Mouse (Mus musculus) mouse trophoblast stem cell (cell line): ENCODE results near the gene Ssh2.
"Not testable (repeated sequence)": the region's sequence is repeated elsewhere in the genome, so short reads cannot be mapped to it uniquely, and the experiment has no call there.

Experiments
- in situ Hi-C, 2 experiments: fragments of 300-500 bp; cut with MseI, MboI; formaldehyde crosslinking; loops; 2 replicates in 1 of 2; 3 replicates in 1 of 2; pipeline ENCODE4 v1.15.1; 2025

Ssh2 gene

DNA sequence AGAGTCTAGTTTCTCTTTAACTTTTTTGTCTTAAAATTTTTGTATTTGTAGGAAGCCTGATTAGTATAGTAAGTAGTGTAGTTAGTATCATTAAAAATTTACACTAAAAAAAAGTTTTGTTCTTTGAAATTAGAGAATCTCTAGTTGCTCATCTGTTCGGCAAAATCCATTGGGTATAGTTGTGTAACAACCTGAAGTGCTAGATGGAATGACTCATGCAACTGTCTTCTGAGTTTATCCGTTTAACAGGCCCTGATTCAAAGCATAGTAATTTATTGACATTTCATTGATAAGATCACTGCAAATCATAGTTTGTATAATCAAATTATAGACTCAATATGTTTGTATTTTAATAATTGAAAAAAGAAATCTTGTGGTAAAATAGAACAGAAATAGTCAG is 14.7 kb downstream of the Ssh2 start:
- in situ Hi-C loops, result no loop called here

DNA sequence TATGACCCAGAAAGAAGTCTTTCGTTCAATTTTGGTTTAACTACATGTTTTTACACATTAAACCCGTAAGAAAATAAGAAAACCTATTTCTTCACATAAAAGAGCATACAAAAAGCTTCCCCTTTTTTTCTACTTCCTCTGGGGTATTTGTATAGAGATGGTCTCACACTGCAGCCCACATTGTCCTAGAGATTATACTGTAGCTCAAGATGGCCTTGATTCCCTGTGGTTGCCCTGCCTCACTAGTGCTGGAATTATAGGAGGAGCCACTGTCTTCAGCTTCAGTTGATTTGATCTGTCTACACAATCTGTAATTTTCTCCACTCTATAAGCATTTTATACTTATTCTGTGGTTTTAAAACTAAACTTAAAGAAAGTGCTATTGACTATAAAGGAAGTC is 15.4 kb downstream of the Ssh2 start:
- in situ Hi-C loops, result no loop called here

DNA sequence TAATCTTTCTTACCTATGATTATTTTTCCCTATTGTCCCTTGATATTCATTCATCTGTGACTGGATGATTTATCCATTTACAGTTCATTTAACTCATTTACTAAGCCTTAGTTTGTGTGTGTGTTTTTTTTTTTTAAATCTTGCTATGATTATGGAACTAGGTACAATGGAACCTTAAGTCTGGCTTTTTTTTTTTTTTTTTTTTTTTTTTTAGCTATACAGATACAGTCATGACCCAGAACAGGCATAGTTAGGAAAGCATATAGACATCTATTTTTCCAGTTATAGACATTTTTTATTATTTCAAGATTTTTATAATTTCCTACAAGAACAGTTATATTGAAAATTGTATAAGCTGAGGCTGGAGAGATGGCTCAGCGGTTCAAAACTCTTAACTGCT is 19.2 kb downstream of the Ssh2 start:
- in situ Hi-C loops, result no loop called here

DNA sequence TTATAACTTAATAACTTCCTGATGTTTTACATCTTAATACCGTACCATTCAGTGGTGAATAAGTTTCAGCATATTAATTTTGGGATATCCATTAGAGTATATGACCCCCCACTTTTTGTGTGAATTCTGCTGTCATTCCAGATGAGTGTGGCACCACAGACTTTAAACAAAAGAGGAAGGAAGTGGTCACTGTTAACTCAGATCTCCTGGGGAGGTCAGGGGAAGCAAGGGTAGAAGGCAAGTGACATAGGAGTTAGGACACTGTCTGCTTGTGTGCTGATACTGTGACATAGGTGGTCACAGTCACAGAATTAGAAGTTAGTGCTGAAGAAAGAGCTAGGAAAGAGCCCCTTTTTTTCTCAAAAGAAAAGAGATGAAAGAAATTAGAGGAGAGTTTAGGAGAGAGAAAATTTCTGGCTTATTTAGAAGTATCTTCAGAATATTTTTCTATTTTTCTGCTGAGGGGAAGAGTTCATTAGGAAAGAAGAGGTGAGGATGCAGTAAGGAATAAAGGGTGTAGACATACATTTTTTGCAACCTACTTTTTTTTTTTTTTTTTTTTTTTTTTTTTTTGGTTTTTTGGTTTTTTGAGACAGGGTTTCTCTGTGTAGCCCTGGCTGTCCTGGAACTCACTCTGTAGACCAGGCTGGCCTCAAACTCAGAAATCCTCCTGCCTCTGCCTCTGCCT is 23.7 kb downstream of the Ssh2 start:
- in situ Hi-C loops, result no loop called here

DNA sequence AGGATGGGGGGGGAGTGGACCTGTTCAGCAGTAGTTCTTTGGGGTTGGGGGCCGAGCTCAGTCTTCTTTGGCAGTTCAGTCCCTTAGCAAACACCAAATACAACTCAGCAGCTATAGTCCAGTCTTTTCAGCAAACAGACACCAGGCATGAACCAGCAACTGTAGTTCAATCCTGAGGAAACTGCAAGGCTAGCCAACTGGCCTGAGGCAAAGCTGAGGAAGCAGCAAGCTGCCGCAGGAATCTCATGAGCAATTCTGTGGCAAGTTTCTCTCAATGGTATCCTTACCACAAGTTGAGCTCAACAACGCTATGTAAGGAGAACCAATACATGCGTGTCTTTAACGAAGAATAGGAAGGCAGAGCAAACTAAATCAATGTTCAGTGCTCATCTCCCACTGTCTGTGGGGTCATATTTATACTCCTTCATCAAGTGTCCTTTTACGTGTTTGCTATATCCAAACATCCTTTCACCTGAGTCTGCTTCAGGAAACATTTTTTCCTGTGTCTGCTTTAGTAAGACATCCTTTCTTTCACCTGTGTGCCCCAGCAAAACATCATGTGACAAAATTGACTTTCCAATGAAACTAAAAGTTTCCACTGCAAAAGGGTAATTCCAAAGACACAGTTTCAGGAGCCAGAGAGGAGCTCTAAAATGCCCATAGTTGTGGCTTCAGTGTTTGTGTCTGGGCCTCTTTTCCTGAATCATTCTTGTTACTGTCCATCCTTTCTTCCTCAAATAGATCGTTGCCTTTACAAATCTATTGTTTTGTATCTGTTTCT is 24.6 kb downstream of the Ssh2 start:
- in situ Hi-C loops, result no loop called here

DNA sequence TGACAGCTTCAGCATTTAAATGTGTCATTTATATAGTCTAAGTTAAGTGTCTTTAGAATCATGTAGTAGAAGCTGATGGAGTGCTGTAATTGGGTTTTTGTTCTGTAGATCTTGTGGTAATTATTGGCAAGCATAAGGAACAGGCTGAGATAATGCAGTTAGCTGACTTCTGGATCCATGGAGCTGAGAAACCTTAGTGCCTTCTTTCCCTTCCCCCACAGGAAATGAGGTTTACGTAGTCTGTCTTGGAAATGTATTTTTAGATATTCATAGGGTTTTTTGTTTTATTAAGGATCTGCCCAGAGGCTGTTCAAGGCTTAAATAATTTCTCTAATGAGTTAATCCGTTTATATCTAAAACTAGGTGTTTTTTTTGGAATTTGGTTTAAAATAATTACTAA is 26.8 kb downstream of the Ssh2 start:
- in situ Hi-C loops, result no loop called here

DNA sequence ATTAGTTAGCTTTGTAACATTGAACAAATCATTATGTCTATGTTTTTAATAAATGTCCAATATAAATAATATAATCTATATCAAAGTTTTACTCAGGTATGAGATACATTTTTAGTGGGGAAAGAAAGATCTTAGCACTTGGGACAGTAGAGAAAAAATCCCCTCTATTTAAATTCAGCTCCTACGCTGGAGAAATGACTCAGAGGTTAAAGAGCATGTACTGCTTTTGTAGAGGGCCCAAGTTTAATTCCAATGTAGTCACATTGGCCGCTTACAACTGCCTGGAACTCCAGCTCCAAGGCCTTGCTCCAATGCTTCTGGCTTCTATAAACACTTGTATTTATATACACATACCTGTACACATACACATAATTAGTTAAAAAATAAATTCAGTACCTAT is 36.7 kb downstream of the Ssh2 start:
- in situ Hi-C loops, result no loop called here

DNA sequence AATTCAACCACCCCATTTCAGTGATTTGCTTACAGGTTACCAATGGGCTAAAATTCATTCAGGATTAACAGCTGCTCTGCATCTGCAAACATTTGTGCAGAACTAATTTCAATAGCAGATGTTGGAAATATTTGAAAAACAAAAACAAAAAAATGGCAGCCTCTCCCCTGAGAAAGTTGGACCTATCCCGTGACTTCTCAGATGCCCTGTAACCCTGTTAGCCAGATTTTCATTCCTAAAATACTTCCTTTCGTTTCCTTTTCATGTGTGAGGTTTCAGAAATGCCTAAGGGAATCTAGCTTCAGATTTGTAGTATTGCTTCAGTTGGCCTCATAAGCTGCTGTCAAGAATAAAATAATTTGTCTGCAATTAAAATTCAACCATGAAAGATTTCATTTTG is 43.4 kb downstream of the Ssh2 start:
- in situ Hi-C loops, result no loop called here

DNA sequence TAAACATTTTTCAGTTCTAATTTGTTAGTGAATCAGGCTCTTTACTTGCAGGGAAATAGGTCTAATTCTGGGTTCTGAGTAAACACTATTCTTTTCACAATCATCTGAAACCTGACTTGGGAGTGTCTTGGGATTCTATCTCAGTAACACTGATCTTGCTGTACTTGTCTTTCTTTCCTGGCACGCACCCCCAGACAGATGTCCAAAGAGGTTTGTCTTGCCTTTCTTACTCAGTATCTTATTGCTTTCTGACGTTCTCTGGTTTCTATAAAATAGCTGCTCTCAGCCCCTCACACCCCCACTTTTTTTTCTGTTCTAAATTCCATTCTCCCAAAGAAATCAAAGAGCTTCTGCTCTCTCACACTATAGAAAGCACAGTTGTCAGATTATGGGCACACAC is 51.3 kb downstream of the Ssh2 start:
- in situ Hi-C loops, result no loop called here

DNA sequence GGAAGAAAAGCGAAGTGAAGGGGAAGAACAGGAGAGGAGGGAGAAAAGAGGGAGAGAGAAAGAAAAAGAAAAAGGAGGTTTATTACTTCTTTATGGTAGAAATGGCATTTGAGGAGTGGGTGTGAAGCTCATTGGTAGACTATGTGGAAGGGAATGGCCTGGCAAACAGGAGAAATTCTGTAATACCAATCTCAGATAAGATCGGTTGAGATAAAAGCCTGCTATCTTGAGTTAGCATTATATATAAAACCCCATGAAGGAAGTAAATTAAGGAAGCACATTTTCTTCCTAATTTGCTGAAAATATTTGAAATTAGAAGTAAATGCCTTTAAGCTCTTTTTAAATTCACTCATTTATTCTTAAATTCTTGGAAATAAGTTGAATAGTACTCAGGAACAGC is 59.9 kb downstream of the Ssh2 start:
- in situ Hi-C loops, result no loop called here

DNA sequence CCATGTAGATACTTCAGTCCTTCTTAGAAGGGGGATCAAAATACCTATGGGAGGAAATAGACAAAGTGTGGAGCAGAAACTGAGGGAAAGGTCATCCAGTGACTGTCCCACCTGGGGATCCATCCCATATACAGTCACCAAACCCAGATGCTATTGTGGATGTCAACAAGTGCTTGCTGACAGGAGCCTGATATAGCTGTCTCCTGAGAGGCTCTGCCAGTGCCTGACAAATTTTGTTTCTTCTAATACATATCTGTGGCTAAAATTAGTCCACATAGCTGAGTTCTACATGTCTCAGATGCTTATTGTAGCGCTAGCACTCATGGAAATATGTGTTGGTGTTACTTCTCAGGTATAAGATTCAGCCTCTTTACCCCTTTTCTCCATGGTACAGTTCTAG is 62.5 kb downstream of the Ssh2 start:
- in situ Hi-C loops, result not testable (repeated sequence)

DNA sequence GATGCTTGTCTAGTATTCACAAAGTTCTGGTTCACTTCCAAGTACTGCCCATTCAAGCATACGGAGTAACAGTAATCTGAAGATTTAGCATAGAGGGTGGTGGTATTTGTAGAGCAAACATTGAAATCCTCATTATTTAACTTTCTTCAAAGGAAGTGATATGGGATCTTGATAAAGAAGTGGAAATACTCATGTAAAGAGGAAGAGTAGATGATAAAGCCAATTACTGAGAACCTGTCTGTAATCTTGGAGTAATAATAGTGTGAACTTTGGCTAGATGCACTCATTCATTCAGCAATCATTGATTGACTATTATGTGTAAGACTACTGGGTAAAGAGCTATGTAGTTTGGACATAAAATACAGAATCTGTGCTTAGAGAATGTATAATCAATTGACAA is 64.1 kb downstream of the Ssh2 start:
- in situ Hi-C loops, result no loop called here

DNA sequence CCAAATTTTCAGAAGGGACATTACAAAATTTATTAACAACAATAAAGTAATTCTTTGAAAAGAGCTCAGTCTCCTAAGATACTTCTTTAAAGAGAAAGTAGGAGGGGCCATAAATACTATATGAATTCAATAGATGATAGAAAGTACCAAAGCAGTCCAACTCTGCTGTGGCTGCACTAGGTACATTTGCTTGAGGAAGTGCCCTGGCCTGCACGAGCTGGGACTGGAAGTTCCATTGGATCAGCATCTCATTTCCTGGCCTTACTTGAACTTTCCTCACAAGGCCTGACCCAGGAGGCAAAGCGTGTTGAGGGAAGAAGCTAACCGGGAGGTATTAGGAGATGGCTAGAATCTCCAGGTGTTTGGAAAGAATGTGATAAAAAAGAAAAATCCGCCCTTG is 75.4 kb downstream of the Ssh2 start:
- in situ Hi-C loops, result no loop called here

DNA sequence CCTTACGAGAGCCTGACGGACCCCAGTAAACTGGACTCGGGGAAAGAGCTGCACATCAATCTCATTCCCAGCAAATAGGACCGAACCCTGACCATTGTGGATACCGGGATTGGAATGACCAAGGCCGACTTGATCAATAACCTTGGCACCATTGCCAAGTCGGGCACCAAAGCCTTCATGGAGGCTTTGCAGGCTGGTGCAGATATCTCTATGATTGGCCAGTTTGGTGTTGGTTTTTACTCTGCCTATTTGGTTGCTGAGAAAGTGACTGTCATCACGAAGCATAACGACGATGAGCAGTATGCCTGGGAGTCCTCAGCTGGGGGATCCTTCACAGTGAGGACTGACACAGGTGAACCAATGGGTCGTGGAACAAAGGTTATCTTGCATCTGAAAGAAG is 77.6 kb downstream of the Ssh2 start:
- in situ Hi-C loops, result not testable (repeated sequence)

DNA sequence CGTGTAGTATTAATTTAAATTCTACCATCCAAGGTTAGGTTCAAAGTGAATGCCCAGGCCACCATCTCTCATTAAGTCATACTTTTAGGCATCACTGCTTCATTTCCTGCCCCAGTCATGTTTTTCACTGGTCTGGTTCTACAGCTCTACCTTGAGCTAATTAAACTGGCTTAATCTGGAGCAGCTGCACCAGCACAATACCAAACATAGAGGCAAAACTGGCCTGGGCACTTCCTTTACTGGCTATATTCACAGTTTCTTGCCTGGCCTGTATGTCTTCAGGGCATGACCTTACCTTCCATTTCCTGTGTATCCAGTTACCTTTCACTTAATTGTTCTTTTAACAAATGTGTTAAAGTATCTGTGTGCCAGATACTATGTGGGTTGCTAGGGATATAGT is 81.2 kb downstream of the Ssh2 start:
- in situ Hi-C loops, result no loop called here

DNA sequence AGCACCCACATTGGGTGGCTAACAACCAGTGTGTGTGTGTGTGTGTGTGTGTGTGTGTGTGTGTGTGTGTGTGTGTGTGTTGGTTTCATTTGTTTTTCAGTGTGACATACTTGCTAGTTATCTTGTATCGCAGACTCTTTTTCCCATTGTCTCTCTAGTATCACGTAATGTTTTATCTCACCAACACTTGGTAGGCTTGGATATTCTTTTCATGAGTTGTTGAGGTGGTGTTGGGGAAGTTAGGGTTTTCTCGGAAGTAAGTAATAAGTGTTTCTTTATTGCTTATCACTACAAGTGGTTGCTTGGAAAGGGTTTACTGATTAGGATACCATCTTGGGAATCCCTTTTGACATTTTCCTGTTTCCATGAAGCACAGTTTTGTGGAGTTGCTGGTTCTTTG is 91.1 kb downstream of the Ssh2 start:
- in situ Hi-C loops, result loop anchor here in 1 of 2 experiments (5.0 kb wide), 1 partner anchor 205 kb away; no protein-coding TSS in a partner anchor

DNA sequence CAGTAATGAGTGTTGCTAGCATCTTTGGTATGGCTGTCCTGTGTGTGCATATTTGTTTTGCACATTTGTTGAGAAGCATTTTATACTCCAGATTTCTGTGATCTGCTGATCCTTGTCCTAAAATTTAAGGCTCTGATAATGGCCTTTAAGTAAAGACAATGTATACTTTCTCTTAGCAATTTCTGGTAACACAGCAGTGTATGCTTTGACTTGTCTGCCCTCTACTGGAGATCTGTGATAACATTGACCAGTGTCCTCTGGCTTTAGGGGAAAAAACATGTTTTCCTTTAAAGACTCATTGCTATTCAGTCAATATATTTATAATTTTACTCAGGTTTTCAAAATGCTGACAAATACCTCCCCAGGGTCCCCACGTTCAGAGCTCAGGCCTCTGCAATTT is 92.4 kb downstream of the Ssh2 start:
- in situ Hi-C loops, result loop anchor here in 1 of 2 experiments (5.0 kb wide), 1 partner anchor 206 kb away; no protein-coding TSS in a partner anchor

DNA sequence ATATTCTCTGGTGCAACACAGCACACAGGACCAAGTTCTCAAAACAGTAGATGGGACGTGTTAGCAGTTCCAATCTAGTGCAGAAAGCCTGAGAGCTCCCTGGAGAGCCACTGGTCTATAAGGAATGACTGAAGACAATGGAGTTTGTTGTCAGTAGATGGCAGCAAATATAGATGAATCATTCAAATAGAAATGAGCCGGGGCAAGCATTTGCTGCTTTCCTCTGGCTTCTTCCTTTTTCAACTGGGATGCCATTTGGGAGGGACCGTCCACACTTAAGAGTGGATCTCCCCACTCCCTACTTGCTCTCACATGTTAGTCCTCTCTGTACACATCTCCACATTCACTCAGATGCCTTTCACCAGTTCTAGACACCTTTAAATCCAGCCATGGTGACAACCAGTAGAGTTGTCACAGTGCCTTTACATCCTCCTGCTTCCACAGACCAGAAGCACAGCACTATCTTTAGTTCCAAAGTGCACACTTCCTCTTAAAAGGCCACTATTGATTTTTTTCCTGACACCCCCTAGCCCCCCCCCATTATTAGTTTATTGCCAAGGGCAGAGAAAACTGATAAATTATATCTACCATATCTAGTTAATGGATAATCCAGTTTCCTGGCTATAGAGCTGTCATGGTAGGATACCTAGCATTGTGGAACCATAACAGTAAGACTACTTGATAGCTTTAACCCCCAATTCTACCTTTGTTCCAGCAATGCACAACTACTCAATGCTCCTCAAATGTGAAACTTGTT is 101.8 kb downstream of the Ssh2 start:
- in situ Hi-C loops, result loop anchor here in 1 of 2 experiments (10.0 kb wide), 1 partner anchor 127 kb away; no protein-coding TSS in a partner anchor

DNA sequence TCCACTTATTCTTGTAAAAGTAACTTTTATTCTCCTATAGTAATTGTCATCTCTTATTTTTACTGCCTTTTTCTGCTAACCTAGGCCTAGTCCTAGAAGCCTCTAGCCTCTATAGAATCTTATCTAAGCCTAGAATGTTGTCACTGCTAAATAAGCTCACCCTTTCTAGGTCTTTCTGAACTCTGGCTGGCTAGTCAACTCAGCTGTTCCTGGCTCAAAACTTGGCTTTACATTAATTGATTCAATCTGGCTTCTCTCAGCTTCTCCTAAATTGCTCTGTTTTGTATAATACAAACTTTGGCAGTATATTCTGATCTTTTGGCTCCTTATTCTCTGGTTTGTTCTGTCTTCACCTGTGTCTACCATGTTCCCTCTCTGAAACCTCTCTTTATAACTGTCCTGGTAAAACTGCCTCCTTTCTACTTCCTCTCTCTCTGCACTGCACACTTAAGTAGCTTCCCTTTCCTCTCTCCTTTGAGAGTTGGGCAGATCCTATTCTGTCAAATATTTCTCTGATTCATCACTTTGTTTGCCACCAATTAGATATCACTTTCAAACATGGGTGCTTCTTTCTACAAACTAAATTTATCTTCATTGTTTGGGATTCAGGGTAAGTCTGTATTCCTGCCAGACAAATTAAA is 102.5 kb downstream of the Ssh2 start:
- in situ Hi-C loops, result loop anchor here in 1 of 2 experiments (10.0 kb wide), 1 partner anchor 126 kb away; no protein-coding TSS in a partner anchor

DNA sequence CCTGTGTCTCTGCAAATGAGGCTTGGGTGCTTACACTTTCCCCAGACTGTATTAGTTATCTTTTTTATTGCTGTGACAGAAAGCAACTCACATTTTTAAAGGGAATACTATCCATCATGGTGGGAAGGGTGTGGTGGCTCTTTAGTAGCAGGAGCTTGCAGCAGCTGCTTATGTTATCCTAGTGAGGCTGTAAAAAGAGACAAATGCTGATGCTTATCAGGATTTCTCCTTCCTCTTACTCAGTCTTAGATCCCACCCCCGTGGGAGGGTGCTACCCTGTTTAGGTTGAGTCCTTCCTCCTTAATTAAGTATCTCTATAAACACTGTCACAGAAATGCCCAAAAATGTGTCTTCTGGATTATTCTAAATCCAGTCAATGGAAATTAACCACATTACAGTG is 105.1 kb downstream of the Ssh2 start:
- in situ Hi-C loops, result no loop called here

DNA sequence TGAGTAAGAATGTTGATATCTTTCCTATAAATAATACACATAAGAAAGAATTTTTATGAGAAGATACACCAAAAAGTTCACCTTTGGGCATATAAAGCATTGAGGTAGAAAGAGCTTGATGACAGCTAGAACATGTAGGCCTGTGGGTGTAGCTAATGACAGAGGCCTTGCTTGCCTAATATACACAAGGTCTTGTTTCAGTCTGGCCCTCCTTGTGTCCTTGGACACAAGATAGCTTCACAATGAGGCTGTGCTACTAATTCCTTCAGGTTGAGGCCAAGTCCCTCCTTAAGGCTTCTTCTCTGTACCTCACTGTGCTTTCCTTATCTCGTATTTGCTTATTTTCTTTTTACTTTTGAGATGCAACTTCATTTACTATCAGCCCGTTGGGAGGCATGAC is 114.4 kb downstream of the Ssh2 start:
- in situ Hi-C loops, result no loop called here

DNA sequence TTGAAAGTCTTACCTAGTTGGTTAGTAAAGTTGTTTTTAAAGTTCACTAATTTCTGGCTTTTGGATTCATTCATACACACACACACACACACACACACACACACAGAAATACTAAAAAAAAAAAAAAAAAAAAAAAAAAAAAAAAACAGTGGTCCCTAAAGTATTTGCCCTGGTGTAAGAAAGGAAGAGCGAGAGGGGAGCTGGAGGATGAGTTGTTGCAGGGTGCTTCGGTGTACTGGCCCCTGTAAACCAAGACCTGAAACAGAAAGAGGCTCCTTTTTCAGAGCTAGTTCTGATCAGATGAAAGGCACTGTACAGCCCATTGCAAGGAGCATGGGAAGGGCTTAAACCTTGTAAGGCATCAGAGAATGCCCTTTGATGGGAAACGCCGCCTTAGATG is 131.2 kb downstream of the Ssh2 start:
- in situ Hi-C loops, result no loop called here
